Mouse (Mus musculus) heart, embryonic 10.5 days (tissue): ENCODE measurements around the gene Rabepk. TPM values are rescaled to one million over a fixed set of nuclear protein-coding genes. Genes with fewer than 3 reads are reported as not detected.
A peak's percentile ranks its signal among the peaks of the same experiment; 100 is the strongest.
"Not testable (repeated sequence)": the region's sequence is repeated elsewhere in the genome, so short reads cannot be mapped to it uniquely, and the experiment has no call there.

Experiments used
- DNase-seq: peaks from one replicate; pipeline ENCODE4 v3.0.0-alpha.2; 2017; ENCODE audit warnings: low spot score
- H3K27ac ChIP-seq: fragments of 300-500 bp; sonication (generic); 2 replicates; pipeline ENCODE4 v1.5.1; 2016; ENCODE audit warnings: mild to moderate bottlenecking
- H3K27me3 ChIP-seq: fragments of 300-500 bp; sonication (generic); 2 replicates; pipeline ENCODE4 v1.6.1; 2016; ENCODE audit warnings: mild to moderate bottlenecking; ENCODE audit not compliant: poor library complexity, insufficient read depth, severe bottlenecking
- H3K36me3 ChIP-seq: fragments of 300-500 bp; sonication (generic); 2 replicates; pipeline ENCODE4 v1.6.1; 2016; ENCODE audit warnings: mild to moderate bottlenecking, moderate library complexity
- H3K4me1 ChIP-seq: fragments of 300-500 bp; sonication (generic); 2 replicates; pipeline ENCODE4 v1.6.1; 2016; ENCODE audit warnings: mild to moderate bottlenecking
- H3K4me3 ChIP-seq: fragments of 300-500 bp; sonication (generic); 2 replicates; pipeline ENCODE4 v1.5.1; 2016; ENCODE audit warnings: mild to moderate bottlenecking, moderate library complexity
- H3K9me3 ChIP-seq: fragments of 300-500 bp; sonication (generic); 2 replicates; pipeline ENCODE4 v1.6.1; 2016; ENCODE audit warnings: mild to moderate bottlenecking, moderate library complexity
- WGBS: fragments of 180-500 bp; shearing (Covaris S2); methylation state at CpG from one replicate; pipeline ENCODE4 v1.1.7; 2016; 5-methylcytosine and 5-hydroxymethylcytosine counted together
- polyA plus RNA-seq: library from polyadenylated mRNA; unstranded; fragments of >200 nt; fragmentation: Nextera tagmentation; extraction: Ambion mirVana; gene quantifications from 2 replicates; pipeline ENCODE4 v1.2.1, GENCODE M21; 2016

Gene Rabepk
- polyA plus RNA-seq, 1 experiment from 2014 or later: 40.2 TPM

DNA sequence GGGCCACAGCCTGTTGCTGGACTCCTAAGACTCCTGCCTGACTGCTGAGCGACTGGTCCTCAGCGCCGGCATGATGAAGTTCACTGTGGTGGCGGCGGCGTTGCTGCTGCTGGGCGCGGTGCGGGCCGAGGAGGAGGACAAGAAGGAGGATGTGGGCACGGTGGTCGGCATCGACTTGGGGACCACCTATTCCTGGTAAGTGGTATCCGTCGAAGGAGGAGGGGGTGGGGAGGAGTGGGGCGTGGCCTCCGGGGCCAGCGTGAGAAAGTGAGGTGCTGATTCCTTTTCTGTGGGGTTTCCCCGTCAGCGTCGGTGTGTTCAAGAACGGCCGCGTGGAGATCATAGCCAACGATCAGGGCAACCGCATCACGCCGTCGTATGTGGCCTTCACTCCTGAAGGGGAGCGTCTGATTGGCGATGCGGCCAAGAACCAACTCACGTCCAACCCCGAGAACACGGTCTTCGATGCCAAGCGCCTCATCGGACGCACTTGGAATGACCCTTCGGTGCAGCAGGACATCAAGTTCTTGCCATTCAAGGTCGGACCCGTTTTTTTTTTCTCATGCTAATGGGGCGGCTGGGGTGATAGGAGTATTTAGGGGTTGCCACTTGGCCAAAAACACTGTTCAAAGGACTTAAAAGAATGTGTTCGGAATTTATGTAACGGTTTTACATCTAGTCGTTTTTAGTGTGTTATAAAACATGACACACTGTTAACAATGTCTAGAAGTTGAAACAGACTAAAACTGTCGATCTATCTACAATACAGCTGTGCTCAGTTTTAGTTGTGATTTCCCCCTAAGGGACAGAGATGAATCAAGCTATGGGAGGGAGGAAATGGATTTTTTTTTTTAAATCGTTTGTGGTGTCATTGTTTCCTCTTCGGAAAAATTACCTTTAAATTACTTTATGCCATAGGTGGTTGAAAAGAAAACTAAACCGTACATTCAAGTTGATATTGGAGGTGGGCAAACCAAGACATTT, 27.2 kb downstream of the Rabepk start:
- Histone ChIP-seq H3K4me1 (peaks cover 32% of the 10 kb centered on the region), H3K4me3 (peak overlapping the region; percentile 100), H3K9me3 (no peaks in the 10 kb centered on the region), H3K36me3 (peaks cover 52% of the 10 kb centered on the region), H3K27me3 (no peaks in the 10 kb centered on the region), H3K27ac (peak overlapping the region; percentile 99)
- no peak for DNase-seq
- 4% methylated on average over 50 of the region's 50 CpGs for WGBS

DNA sequence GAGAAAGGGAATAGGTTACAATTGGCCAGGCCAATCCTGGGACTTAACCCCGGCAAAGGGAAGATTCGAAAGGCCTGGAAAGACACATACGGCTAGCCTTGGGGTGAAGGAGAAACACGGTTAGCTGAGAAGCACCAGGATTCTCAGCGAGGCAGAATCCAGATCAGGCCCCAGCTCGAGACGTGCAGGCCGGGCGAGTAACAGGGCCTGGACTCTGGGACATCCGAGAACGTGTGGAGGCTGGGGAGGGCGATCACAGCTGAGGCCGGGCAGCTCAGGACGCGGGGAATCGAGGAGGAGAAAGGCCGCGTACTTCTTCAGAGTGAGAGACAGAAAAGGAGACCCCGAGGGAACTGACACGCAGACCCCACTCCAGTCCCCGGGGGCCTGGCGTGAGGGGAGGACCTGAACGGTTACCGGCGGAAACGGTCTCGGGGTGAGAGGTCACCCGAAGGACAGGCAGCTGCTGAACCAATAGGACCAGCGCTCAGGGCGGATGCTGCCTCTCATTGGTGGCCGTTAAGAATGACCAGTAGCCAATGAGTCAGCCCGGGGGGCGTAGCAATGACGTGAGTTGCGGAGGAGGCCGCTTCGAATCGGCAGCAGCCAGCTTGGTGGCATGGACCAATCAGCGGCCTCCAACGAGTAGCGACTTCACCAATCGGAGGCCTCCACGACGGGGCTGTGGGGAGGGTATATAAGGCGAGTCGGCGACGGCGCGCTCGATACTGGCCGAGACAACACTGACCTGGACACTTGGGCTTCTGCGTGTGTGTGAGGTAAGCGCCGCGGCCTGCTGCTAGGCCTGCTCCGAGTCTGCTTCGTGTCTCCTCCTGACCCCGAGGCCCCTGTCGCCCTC, 28.1 kb downstream of the Rabepk start, which contains the start of gene Hspa5:
Gene Hspa5 (plus strand): TSS at position 603 of the 859 bp plus-strand sequence.
- peak; percentile 100 for DNase-seq
- peak within 1 kb of the TSS; percentile 100 for H3K4me3 ChIP-seq
- H3K36me3 ChIP-seq: peaks cover 43% of the 10 kb centered on the region
- WGBS: under 1% methylated on average over 60 of the region's 60 CpGs
- H3K27ac ChIP-seq: peak within 1 kb of the TSS; percentile 99
- no peaks in the 10 kb centered on the region for H3K9me3 ChIP-seq
- H3K4me1 ChIP-seq: peaks cover 32% of the 10 kb centered on the region
- H3K27me3 ChIP-seq: no peaks in the 10 kb centered on the region

DNA sequence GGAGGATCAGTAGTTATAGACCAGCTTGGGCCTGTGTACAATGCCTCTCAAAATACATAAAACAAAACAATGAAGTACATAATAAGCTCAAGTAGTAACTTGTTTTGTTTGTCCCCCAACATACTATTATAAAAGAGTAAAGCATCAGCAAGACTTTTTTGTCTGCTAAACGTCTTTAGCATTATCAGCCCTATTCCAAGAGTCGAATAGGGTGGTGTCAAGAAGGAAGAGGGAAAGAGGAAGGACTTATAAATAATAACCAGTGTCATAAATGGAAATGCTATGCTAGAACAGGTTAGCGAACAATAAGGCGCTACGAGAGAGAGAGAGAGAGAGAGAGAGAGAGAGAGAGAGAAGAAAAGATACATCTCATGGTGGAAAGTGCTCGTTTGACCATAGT, 28.8 kb downstream of the Rabepk start:
- peaks cover 32% of the 10 kb centered on the region for H3K4me1 ChIP-seq
- 3% methylated on average over 6 of the region's 6 CpGs for WGBS
- H3K36me3 ChIP-seq: peaks cover 37% of the 10 kb centered on the region
- H3K4me3 ChIP-seq: peak overlapping the region; percentile 100
- no peaks in the 10 kb centered on the region for H3K9me3 ChIP-seq
- H3K27me3 ChIP-seq: no peaks in the 10 kb centered on the region
- H3K27ac ChIP-seq: peak overlapping the region; percentile 96
- no peak for DNase-seq

DNA sequence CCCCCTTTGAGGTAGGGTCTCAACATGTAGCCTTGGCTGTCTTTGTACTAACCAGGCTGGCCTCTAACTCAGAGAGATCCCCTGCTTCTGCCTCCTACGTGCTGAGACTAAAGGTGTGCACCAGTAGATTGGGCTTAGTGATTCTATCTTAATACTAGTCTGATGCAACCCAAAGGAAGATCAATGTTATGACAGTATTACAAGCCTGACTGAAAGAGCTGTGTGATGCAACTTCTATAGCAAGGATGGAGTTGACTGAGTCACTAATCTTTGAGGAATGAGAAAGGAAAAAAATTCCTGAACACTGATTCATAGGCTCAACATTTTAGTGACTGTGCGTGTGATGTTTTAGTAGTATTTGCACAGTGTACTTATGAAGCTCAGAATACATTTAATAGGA, 29.7 kb downstream of the Rabepk start:
- Histone ChIP-seq H3K4me3 (peak overlapping the region; percentile 100), H3K36me3 (peaks cover 28% of the 10 kb centered on the region), H3K9me3 (no peaks in the 10 kb centered on the region), H3K27ac (no peak overlapping the region), H3K4me1 (peaks cover 23% of the 10 kb centered on the region), H3K27me3 (no peaks in the 10 kb centered on the region)
- no peak for DNase-seq
- 95% methylated on average over 2 of the region's 2 CpGs for WGBS

DNA sequence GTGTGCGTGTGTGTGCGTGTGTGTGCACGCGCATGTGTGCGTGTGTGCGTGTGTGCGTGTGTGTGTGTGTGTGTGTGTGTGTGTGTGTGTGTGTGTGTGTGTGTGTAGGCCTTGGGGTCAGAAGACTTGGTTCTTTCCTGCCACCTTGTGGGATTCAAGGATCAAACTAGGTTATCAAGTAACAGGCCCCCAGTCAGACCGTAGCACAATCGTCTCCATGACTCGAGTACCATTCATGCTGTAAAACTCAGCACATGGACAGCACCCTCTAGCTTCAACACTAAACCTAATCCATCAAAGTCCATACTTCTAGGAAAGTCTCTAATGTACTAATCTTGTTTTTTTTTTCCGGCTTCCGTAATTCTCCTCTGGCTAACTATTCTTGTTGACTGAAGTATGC, 34.9 kb downstream of the Rabepk start:
- Histone ChIP-seq H3K4me1 (no peaks in the 10 kb centered on the region), H3K27me3 (no peaks in the 10 kb centered on the region), H3K36me3 (no peaks in the 10 kb centered on the region), H3K9me3 (no peaks in the 10 kb centered on the region), H3K4me3 (no peak overlapping the region), H3K27ac (no peak overlapping the region)
- DNase-seq: no peak
- 92% methylated on average over 5 of the region's 12 CpGs for WGBS

DNA sequence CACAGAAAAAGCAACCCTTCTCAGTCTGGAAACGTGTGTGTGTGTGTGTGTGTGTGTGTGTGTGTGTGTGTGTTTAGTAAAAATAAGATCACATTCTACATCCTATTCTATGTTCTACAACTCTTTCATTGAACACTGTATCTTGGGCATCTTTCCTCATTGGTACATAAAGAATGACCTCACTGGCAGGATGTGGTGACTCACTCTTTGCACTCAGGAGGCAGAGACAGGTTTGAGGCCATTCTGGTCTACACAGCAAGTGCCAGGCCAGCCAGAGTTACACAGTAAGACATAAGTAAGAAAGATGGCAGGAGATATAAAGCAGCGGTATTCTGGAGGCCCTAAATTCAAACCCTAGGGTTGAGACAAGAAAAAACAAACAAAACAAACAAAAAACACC, 36.8 kb downstream of the Rabepk start:
- no peak for DNase-seq
- Histone ChIP-seq H3K4me3 (no peak overlapping the region), H3K27ac (no peak overlapping the region), H3K9me3 (no peaks in the 10 kb centered on the region), H3K4me1 (no peaks in the 10 kb centered on the region), H3K36me3 (no peaks in the 10 kb centered on the region), H3K27me3 (no peaks in the 10 kb centered on the region)
- 73% methylated on average over 2 of the region's 2 CpGs for WGBS

DNA sequence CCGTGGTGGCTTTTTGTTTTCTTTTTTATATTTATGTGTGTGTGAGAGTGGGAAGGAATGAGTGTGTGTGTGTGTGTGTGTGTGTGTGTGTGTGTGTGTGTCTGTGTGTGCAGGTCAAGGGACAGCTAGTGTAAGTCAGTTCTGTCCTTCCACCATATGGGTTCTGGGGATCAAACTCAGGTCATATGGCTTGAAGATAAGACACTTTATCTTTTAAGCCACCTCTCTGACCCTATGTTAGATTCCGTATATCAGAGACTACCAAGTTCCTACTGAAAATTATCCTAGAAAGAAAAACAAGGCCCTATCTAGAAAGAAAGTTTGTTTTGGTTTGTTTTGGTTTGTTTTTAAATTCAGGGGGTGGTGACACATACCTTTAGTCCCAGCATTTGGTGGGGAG, 37.5 kb downstream of the Rabepk start:
- Histone ChIP-seq H3K27me3 (no peaks in the 10 kb centered on the region), H3K4me3 (no peak overlapping the region), H3K27ac (no peak overlapping the region), H3K4me1 (no peaks in the 10 kb centered on the region), H3K36me3 (no peaks in the 10 kb centered on the region), H3K9me3 (no peaks in the 10 kb centered on the region)
- 61% methylated on average over 2 of the region's 2 CpGs for WGBS
- no peak for DNase-seq

DNA sequence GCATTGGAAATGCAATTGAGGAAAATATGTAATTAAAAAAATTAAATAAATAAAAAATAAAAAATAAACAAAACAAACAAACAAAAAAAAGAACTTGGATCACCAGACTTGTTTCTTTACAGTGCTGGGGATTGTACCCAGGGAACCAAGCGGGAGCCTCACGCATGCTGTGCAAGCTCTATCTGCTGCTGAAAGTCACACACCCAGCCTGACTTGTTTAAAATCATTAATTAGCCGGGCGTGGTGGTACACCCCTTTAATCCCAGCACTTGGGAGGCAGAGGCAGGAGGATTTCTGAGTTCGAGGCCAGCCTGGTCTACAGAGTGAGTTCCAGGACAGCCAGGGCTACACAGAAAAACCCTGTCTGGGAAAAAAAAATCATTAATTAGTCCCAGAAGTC, 38.4 kb downstream of the Rabepk start:
- DNase-seq, H3K4me1 ChIP-seq: not testable (repeated sequence)
- 79% methylated on average over 5 of the region's 5 CpGs for WGBS

DNA sequence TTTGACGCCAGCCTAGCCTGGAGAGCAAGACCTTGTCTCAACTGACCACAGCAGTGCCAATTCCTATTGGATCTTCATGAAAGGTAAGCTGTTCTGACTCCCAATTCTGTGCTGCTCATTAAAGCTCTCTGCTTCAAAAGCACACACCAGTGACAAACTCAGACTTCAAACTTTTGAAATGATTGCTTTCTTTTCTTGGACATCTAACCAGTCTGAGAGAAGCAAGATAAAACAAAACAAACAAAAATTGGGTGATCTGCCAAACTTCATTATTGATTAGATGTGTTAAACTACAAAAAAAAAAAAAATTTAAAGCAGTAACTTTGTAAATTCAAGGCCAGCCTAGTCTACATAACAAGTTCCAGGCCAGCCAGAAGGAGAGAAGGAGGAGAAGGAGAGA, 42.4 kb downstream of the Rabepk start:
- Histone ChIP-seq H3K4me1 (peaks cover 5% of the 10 kb centered on the region; the same call in 1 of the 2 replicates), H3K4me3 (no peak overlapping the region), H3K27ac (no peak overlapping the region), H3K36me3 (no peaks in the 10 kb centered on the region), H3K9me3 (no peaks in the 10 kb centered on the region), H3K27me3 (no peaks in the 10 kb centered on the region)
- WGBS: 69% methylated on average over 1 of the region's 1 CpGs
- no peak for DNase-seq

More for the DNA sequence above, 38.4 kb downstream of the Rabepk start:
- not testable (repeated sequence) for H3K36me3 ChIP-seq, H3K27ac ChIP-seq, H3K9me3 ChIP-seq, H3K4me3 ChIP-seq, H3K27me3 ChIP-seq

DNA sequence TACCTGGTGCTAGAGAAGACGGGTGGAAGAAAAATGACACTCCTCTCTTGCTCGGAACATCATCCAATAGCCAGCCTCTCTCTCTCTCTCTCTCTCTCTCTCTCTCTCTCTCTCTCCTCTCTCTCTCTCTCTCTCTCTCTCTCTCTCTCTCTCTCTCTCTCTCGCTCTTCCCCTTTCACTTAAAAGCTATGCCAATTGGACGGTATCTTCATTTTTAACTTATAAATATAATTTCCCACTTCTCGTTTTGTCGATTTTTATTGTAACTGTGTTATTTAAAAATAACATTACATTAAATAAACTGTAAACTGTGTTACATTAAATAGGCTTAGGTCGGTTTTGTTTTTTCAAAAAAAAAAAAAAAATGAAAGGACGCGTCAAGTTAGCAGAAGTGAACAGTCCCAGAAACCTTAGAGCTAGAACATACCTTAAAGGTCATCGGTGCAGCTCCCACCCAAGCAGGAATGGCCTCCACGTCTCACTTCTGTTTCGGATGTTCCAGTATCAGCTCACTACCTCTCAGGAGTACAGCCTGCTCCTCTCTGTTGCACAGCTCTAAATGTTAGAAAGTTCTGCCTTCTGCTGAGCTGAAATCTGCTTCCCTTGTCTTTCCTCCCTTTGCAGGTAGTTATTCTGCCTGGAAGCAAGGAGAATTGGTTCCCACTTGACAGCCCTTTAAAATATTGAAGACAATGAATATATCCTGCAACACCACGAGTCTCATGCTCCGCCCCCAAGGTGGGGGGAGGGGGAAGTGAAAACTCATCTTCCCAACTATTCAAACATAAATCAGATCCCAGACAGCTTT, 45.0 kb downstream of the Rabepk start, which contains the start of gene Gapvd1:
Gene Gapvd1 (minus strand): TSS at position 682 of the 808 bp plus-strand sequence.
- Histone ChIP-seq H3K9me3 (no peaks in the 10 kb centered on the region), H3K4me1 (peaks cover 10% of the 10 kb centered on the region; the same call in 1 of the 2 replicates), H3K27ac (peak within 1 kb of the TSS; percentile 96), H3K4me3 (peak within 1 kb of the TSS; percentile 95), H3K36me3 (no peaks in the 10 kb centered on the region), H3K27me3 (no peaks in the 10 kb centered on the region)
- DNase-seq: peak; percentile 80
- 2% methylated on average over 14 of the region's 14 CpGs for WGBS

DNA sequence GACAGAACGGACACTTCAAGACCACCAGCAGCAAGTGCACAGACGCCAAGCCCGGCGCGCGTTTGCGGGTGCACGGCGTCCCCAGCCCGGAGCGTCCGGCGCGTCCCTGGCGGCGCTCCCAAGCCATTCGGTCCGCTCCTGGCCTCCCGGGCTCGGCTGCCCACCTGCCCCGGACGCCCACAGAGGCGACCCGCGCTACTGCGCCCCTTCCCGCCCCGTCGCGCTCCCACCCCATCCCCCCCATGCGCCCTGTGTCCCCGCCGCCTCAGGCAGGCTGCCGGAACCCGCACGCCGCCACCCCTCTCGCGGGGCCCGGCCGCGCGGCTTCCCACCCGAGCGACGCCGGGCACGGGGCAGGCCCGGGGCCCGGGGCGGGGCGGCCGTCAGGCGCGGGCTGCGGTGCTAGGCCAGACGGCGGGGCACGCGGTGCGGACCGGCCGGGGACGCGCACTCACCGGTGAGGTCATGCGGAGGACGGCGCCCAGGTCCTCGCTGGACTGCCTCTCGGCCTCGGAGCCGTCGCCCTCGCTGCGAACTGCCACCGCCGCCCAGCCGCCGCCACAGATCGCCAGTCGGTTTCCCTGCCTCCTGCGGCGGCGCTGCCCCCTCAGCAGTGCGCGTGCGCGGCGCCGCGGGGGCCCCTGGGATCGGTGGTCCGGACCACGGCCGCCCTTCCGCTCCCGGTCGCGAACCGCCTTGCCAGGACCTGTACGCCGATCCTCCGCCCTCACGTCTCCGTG, 45.7 kb downstream of the Rabepk start:
- Histone ChIP-seq H3K9me3 (no peaks in the 10 kb centered on the region), H3K27me3 (no peaks in the 10 kb centered on the region), H3K27ac (peak overlapping the region; percentile 96), H3K36me3 (no peaks in the 10 kb centered on the region), H3K4me1 (peaks cover 10% of the 10 kb centered on the region; the same call in 1 of the 2 replicates), H3K4me3 (peak overlapping the region; percentile 95)
- WGBS: under 1% methylated on average over 106 of the region's 106 CpGs
- peak; percentile 93 for DNase-seq
